Mouse (Mus musculus) C2C12 (cell line): ENCODE data around the gene Oscar.

ENCODE experiments used
- CEBPB ChIP-seq: IDR thresholded peaks from one replicate; pipeline ENCODE4 v1.6.1; 2011; ENCODE audit warnings: low read depth, mild to moderate bottlenecking, control low read depth, moderate library complexity
- CTCF ChIP-seq: IDR thresholded peaks from one replicate; pipeline ENCODE4 v1.5.1; 2011; ENCODE audit not compliant: control insufficient read depth, insufficient read depth, insufficient read length
- FOSL1 ChIP-seq: IDR thresholded peaks from one replicate; pipeline ENCODE4 v1.8.0; 2011; ENCODE audit warnings: mild to moderate bottlenecking, low read length; ENCODE audit not compliant: poor library complexity, insufficient read depth, severe bottlenecking
- MAX ChIP-seq: IDR thresholded peaks from one replicate; pipeline ENCODE4 v1.6.1; 2011; ENCODE audit warnings: mild to moderate bottlenecking, control low read depth
- MYOD1 ChIP-seq: IDR thresholded peaks from one replicate; pipeline ENCODE4 v1.6.1; 2011; ENCODE audit warnings: low read depth; ENCODE audit not compliant: control insufficient read depth, insufficient read length
- USF1 ChIP-seq: IDR thresholded peaks from one replicate; pipeline ENCODE4 v1.6.1; 2011; ENCODE audit warnings: low read depth, mild to moderate bottlenecking, control low read depth, moderate library complexity

- TF ChIP-seq CTCF (no peak), FOSL1 (no peak), CEBPB (no peak), MYOD1 (no peak), USF1 (no peak), MAX (no peak)
Measured at GRCm38 (mm10) chr7:3617242-3617995, 1.5 kb upstream of the Oscar start, which contains the start of gene Ndufa3.
